Mouse (Mus musculus) ovary, postnatal 36 days (tissue): ENCODE measurements around the gene Sdc3.

Experiments
- DNase-seq: peaks from one replicate; pipeline ENCODE4 v3.0.0; 2022; ENCODE audit warnings: low spot score, mixed read lengths

Gene Sdc3

DNA sequence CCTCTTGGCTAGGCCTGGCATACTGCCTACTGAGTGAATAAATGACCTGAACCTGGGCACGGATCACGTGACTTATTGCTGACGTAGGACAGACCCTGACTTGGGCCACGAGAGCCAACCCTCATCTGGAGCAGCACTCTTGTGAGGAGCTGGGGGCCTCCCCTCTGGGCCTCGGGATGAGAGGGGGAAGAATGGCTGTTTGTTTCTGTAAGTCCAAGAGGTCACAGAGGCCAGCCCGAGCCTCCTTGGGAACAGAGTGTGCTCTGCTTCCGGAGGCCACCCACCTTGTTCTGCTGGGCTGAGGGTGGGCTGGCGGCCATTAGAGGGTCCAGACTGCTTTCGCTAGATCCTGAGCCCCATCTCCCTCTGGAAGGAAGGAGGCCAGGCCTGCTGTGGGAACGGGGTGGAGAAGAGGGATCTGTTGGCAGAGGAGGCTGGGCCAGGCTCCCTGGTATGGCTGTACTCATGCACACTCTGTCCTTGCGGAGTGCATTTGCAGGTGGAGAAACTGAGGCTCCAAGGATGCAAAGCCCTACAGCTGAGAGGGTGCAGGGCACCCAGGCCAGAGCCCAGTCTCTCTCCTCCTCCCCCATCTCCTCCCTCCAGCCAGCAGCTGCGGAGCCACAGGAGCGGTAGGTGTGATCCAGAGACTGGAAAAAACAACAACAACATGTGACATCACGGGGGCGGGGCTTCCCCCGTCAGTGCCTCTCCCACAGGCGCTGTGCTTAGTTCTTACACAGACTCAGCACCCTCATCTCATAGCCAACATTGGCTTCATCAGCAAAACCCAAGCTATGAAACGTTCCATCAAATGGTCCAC is 36.7 kb downstream of the Sdc3 start:
- DNase-seq: peak; percentile 45

DNA sequence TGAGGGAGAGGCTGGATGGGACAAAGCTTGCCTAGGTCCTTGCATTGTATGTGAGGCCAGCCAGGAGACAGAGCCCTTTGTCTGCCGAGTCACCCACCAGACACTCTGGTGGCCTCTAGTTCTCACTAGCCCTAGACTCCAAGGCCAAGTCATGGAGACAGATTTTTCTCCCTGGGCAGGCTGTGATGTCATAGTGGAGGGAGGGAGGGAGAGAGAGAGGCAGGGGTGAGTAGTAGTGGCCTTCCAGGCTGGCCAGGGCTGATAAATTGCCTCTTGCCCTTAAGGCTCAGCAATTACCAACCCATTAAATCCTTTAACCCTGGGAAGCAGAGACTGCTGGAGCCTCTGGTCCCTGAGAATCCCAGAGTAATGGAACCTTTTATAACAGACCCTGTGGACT is 41.8 kb downstream of the Sdc3 start:
- DNase-seq: no peak

DNA sequence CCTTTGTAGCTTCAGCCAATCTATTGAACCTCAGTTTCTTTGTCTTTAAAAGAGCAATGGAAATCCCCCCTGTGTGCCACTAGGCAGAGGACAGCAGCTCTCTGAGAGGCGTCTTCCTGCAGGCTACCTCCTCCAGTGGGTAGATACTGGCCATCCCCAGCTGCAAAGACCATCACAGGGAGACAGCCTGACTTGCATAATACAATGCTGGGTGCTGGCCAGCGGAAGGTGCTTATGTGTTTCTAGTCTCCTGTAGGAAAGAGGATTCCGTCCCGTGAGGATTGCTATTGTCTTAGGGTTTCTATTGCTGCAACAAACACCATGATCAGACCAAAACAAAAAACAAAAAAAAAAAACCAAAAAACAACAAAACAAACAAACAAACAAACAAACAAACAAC is 43.2 kb downstream of the Sdc3 start:
- no peak for DNase-seq

DNA sequence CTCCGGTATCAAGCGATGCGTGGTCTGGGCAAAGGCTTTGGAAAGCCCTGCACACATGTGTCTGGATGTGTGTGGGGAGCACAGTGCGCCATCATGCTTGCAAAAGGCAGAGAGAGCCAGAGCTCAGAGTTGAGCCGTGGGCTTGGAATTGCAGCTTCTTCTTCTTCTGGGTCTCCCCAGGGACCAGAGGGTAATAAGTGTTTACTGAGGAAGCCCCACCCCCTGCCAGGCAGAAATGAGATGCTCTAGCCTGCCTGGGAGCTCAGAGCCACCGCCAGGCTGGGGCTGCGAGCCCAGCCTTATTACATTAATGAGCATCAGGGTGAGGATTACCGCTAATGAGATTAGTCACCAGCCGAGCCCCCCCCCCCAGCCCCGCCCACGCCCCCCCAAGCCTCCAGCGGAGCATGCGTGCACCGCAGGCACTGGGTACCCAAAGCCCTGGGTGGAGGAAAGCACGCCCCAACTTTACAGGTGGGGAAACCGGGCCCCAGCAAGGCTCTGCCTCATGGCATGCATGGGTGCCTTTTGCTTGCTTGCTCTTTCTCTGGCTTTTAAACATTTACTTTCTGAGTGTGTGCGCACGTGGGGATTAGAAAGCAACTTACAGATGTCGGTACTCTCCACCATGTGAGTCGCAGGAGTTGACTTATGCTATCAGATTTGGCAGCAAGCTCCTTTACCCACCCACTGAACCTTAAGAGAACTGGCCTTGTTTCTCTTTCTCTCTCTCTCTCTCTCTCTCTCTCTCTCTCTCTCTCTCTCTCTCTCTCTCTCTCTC is 44.1 kb downstream of the Sdc3 start:
- DNase-seq: no peak

DNA sequence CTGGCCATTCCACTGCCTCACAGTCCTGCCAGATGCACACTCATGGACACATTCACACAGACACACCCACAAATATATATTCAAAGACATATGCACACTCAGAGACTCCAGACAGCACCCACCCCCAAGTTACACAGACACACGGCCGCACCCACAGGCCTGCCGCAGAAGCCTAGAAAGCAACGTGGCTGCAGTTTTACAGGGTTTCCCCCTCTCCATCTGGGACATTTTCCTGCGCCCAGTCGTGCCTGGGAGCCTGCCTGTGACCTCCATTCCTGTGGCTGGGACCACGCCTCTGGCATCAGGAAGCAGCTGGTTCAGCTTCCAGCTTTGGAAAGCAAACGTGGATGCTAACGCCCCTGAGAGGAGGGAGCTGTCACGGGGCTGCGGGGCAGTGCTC is 46.2 kb downstream of the Sdc3 start:
- DNase-seq: no peak

DNA sequence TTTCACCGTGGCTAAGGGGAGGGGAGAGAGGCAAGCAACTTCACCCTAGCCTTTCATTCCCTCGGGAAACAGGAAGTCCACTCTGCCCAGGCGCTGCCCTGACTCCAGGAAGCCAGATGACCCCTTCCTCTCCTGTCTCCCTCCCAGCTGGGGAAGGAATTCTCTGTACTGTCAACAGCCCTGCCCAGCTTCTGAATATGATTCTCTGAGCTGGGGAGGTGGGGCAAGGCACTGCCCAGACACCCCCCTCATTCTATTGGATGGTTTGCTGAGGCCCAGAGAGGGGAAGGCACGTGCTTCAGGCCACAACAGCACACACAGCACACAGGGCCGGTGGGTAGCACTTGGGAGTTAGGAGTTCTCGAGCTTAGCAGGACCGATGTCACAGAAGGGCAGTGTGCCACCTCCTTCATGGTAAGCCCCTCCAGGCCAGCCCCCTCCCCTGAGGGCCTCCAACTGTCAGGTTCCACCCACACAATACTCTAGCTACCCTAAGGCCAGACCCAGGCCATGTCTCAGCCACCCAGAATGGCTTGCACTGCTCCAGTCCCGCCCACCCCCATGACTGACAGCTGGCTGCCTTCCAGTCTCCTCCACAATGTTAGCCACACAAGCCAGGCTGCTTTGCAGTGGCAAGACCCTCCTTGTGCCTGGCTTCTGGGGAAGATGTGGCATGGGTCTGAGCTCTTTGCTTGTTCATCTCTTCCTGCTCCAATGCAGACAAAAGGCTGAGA is 48.9 kb downstream of the Sdc3 start:
- peak; percentile 43 for DNase-seq

DNA sequence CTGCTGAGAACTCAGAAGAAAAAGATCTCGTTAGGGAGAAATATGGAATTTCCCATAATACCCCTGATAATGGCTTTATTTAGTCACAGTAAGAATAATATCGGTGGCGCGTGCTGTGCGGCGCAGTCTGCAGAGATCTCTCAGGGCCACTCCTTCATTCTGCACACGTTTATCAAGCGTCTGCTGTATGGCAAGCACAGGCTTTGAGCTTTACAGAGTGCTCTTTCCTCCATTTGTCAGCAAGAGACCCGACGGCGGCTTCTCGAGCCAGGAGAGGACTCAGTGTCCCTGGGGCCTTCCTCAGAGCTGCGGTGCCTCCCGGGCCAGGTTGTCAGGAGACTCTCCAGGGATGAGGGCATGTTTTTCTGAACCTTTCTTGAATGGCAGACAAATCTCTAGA is 56.5 kb downstream of the Sdc3 start:
- DNase-seq: no peak

DNA sequence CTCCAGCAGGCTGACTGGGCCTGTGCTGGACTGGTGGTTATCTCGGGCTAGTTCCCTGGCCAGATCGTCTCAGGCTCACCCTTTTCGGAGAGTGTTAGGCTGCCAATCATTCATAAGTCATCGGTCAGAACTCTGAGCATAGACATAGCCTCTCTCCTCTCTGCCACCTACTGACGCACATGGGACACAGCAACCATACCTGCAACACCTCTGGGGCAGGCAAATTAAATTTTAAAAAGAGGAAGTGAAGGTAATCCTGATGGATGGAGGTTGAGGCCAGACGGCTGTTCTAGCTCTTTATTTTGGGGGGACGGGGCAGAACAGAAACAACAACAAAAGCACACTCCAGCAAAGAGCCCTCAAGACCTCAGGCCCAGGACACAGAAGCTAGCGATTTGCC is 65.3 kb downstream of the Sdc3 start:
- no peak for DNase-seq

DNA sequence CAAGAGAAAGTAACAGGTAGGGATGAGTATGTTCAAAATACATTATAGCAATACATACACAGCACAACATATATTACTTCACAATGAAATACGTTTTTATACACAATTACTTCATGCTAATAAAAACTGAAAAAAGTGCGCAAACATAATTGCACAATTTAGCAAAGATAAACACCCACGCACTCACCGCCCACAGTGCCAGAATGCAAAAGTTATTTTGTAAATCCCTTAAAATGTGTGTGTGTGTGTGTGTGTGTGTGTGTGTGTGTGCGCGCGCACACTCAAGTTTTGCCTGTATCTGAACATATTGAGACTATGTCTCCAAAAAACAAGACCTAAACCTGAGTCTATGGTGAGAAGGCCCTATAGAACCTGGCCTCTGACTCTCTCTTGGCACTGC is 66.5 kb downstream of the Sdc3 start:
- no peak for DNase-seq

DNA sequence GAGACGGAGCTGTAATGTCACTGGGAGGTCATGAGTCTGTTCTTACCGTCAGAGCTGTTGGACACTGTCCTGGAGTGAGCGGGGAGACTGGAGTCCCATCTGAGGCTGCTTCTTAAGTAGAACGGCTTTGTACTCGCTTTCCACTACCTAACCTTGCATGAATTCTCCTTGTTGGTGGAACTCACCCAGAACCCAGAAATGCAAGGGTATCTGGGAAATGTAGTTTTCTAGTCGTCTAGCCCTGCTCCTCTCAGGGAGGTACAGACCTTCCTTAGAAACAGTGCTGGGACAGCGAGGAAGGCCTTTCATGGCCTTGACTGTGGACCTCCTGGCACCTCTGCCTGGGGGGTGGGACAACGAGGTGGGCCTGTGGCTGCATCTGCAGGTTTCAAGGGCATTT is 67.1 kb downstream of the Sdc3 start:
- DNase-seq: no peak

DNA sequence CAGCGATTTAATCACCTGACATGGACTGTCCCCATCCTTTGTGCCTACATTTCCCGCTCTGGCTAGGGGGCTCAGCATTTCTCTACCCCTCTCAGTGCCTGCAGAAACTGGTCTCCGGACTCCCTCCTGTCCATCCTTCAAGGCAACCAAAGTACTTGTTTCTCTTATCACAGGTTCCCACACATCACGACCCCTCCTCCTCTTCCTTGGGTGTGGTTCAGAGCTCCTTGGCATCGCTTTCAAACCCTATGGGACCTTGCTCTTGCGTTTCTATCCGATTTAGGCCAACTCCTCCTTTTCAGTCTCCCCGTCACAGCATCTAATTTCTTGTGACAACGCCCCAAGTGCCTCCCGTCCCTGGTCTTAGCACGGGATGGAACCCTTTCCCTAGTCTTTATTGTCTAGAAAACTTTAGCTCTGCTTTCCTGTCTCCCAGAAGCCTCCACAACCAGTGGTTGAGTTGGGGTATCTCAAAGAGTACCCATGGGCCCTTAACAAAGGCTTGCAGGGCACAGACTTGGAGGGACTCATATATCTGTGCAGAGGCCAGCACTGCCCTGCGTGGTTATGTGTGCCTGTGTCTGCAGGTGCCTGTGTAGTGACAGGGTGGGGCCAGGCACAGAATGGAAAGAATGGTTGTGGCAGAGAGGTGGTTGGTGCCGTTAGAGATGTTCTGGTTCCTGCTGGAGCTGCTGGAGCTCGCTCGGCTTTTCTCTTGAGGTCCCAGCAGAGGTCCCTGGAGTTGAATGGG is 68.7 kb downstream of the Sdc3 start:
- DNase-seq: no peak

DNA sequence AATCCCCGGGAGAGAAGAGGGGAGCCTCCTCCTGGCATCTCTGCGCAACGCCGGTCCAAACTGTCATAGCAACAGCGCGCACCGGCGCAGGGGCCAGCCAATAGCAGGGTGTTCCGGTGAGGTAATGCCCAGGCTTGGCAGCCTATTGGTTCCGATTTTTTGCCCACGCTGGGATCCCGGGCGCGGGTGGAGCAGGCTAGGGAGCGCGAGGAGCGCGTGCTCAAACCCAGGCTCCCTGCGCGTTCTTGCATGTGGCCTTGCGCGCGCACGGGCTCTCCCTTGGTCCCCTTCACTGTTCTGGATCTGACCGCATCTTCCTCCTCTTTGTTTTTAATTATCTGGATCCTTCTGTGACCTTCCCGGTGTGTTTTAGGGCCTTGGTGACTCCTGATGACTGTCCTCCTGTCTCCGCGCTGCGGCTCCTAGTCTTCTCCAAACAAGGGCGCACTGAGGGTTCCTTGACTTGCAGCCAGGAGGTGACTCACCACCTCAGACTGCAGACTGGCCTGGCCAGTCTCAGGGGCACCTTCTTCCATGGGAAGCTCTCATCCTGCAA is 69.4 kb downstream of the Sdc3 start:
- peak; percentile 57 for DNase-seq

DNA sequence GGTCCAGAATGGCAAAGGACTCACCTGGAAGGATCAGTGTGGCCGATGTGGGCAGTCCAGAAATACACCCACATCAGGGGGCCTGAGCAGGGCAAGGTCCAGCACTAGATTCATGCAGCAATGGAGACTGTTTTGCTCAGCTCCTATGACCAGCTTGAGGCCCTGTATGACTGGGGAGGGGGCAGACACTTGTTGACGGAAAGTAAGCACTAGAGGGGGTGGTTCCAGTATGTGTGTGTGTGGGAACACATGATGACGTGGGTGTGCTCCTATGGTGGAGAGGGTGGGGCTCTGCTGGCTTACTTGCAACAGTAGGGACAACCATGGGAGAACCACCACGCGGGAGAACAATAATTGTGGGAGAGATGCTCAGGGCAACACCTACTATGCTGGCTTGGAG is 70.2 kb downstream of the Sdc3 start:
- DNase-seq: no peak

DNA sequence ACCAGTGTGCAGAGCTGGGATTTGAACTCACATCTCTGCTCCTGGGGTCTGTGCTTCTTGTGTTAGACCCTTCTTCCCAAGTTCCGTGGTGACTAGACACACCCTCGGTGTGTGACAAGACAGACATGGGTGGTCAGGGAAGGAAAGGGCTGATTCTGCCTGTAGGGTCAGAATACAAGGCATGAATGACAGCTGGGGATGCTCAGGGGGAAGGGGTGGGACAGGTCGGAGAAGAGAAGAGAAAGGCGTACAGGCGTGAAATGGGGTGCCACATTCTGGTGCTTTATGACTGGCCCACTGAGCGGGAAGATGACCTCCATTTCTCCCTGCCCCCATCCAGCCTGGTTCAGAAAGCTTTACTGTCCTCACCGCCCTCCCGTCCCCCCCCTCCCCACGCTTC is 73.1 kb downstream of the Sdc3 start:
- no peak for DNase-seq

DNA sequence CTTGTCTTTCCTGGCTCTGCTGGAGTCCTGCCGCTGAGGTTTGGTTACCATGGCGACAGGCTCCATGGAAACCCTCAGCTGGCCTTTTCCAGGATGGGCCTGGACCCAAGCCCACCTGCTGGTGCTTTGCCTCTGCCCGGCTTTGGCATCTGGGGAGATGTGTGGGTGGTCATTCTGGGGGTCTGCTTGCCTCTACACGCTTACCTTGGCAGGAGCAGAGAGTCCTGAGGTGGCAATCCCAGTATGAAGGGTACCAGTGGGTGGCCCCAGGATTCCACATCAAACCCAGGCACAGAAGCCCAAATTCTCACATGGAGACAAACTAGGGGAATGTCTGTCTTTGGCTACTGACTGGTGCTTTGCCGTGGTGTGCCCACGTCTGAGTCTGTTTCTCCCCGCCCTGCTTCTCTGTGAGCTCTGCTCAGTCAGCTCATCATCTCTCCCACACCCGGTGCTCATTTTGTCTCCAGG is 73.6 kb downstream of the Sdc3 start:
- DNase-seq: no peak

DNA sequence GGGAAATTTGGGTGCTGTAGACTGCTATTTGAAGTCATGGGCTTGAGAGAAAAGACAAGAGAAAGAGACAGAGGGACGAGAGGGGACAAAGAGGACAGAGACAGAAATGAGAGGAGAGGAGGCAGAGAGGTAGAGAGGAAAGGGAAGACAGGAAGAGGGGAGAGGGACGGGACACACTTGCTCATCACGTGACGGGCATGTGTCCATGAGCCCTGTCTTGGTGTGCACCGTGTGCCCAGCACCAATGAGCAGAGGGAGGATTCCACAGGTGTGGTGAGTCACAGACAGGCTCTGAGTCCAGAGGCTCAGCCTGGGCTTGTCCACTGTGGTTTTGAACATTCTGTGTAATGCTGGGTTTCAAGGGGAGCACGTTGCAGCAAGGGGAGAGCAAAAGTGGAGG is 75.6 kb downstream of the Sdc3 start:
- DNase-seq: no peak

DNA sequence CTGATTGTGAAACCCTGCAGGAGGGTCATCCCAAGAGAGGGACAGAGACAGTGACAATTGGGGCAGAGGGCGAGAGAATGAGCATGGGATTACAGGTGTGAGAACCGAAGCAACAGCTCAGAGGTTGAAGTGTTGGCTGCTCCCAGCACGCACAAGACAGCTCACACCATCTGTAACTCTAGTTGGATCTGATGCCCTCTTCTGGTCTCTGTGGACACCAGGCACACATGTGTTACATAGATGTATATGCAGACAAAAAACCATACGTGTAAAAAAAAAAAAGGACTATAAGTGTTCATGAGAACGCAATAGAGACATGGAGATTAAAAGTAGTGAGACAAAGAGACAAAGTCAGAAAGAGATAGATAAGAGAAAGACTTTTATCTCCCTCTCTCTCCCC is 76.5 kb downstream of the Sdc3 start:
- no peak for DNase-seq

DNA sequence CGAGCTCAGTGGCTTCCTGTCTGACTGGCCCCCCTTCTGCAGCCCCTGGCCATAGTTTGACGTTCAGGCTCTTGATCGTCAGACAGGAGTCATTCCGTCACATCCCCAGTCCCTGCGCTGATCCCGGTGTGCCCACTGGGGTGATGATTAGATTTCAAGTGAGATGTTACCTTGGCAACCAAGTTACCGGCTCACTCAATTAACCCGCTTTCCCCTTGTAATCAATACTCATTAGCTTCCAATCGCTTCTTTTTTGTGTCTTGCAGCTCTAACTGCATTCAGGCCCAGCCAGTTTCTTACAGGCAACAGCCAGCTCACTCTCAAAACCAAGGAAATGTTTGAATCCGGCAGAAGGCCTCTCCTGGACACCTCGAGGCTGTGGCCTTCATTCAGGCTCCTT is 80.1 kb downstream of the Sdc3 start:
- no peak for DNase-seq

DNA sequence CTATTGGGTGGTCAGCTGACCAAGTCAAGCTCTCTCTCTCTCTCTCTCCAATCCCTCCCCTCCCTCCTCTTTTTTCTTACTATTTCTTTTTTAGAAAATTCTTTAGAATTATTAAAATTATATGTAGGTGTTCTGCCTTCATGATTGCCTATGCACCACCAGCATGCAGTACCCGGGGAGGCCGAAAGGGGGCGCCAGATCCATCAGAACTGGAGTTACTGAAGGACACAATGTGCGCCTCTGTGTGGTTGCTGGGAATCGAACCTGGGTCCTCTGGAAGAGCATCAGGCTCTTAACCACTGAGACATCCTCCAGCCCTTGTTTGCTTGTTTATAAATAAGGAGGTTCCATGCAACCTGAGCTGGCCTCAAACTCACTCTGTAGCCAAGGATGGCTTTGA is 81.1 kb downstream of the Sdc3 start:
- DNase-seq: no peak

DNA sequence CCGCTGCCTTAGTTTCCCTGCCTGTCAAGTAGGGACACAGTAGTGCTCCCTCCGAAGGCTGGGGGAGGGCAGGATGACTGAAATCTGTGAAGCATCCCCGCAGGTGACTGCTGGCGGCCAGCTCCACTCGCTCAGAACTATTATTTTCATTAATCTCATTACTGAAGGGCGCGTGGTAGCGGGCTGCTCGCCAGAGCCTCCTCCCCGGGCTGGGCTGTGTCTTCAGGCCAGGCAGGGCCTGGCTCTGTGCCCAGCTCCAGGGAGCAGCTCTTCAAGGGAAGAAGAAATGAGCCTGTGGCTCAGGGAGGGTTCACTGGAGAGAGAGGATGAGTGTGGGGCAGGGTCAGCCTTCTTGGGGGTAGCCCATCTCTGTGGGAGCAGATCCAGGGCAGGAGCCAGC is 82.3 kb downstream of the Sdc3 start:
- DNase-seq: peak; percentile 89
